Mouse (Mus musculus) bone marrow macrophage, adult 2 months (primary cell): ENCODE measurements at regions not wholly inside any gene's neighbourhood (a gene's known extent, or its start where the extent isn't known, plus 50 kb on each side); places are given as distances from the start of the nearest gene placed in this dataset.

Source experiments
- H3K27ac ChIP-seq: 2 replicates; pipeline ENCODE4 v1.5.1; 2012; ENCODE audit warnings: low read depth, low read length; ENCODE audit not compliant: insufficient read depth
- H3K4me1 ChIP-seq: 2 replicates; pipeline ENCODE4 v1.6.1; 2012; ENCODE audit warnings: low read length; ENCODE audit not compliant: control insufficient read depth, insufficient read depth
- H3K4me3 ChIP-seq: 2 replicates; pipeline ENCODE4 v1.5.1; 2012; ENCODE audit warnings: mild to moderate bottlenecking, low read length, moderate library complexity; ENCODE audit not compliant: insufficient read depth
- CTCF ChIP-seq: IDR thresholded peaks from 2 replicates; pipeline ENCODE4 v1.5.1; 2012; ENCODE audit warnings: low read depth, mild to moderate bottlenecking, low read length, moderate library complexity
- POLR2A ChIP-seq: IDR thresholded peaks from 2 replicates; pipeline ENCODE4 v1.6.1; 2012; ENCODE audit warnings: mild to moderate bottlenecking, low read depth, low read length, borderline replicate concordance

GRCm38 (mm10) chr8:115785769-115786168 is 78.2 kb upstream of the Maf start:
- H3K4me3 ChIP-seq: no peak overlapping the region
- H3K4me1 ChIP-seq: no peaks in the 10 kb centered on the region
- TF ChIP-seq CTCF (no peak), POLR2A (no peak)
- H3K27ac ChIP-seq: no peak overlapping the region

- Histone ChIP-seq H3K4me3 (no peak overlapping the region), H3K4me1 (peaks cover 3% of the 10 kb centered on the region; the same call in 1 of the 2 replicates), H3K27ac (no peak overlapping the region)
- TF ChIP-seq POLR2A (no peak), CTCF (no peak)
These were observed 75.8 kb upstream of the Maf start for GRCm38 (mm10) chr8:115783364-115783763.

GRCm38 (mm10) chr8:115778433-115778832 is 70.8 kb upstream of the Maf start:
- H3K4me1 ChIP-seq: peaks cover 11% of the 10 kb centered on the region
- TF ChIP-seq POLR2A: no peak
- no peak for TF ChIP-seq CTCF
- no peak overlapping the region for H3K27ac ChIP-seq
- no peak overlapping the region for H3K4me3 ChIP-seq

- TF ChIP-seq CTCF (no peak), POLR2A (no peak)
- Histone ChIP-seq H3K4me3 (no peak overlapping the region), H3K27ac (no peak overlapping the region), H3K4me1 (peaks cover 24% of the 10 kb centered on the region)
These were observed 63.5 kb upstream of the Maf start for GRCm38 (mm10) chr8:115771060-115771459.

- no peak for TF ChIP-seq POLR2A
- no peak for TF ChIP-seq CTCF
- H3K27ac ChIP-seq: no peak overlapping the region
- peaks cover 42% of the 10 kb centered on the region for H3K4me1 ChIP-seq
- no peak overlapping the region for H3K4me3 ChIP-seq
These were observed 61.0 kb upstream of the Maf start for GRCm38 (mm10) chr8:115768631-115769030.

- Histone ChIP-seq H3K4me3 (no peak overlapping the region), H3K27ac (no peak overlapping the region), H3K4me1 (peaks cover 33% of the 10 kb centered on the region)
- TF ChIP-seq POLR2A (no peak), CTCF (no peak)
These were observed 58.8 kb upstream of the Maf start for GRCm38 (mm10) chr8:115766218-115766898.

- peaks cover 26% of the 10 kb centered on the region for H3K4me1 ChIP-seq
- no peak overlapping the region for H3K27ac ChIP-seq
- H3K4me3 ChIP-seq: no peak overlapping the region
- TF ChIP-seq CTCF (no peak), POLR2A (no peak)
These were observed 57.0 kb upstream of the Maf start for GRCm38 (mm10) chr8:115764551-115764950.

- TF ChIP-seq CTCF: no peak
- TF ChIP-seq POLR2A: no peak
- Histone ChIP-seq H3K27ac (no peak overlapping the region), H3K4me3 (no peak overlapping the region), H3K4me1 (no peaks in the 10 kb centered on the region)
These were observed 50.4 kb upstream of the Maf start for GRCm38 (mm10) chr8:115758011-115758410.
